Mouse (Mus musculus): ENCODE results near the gene 4932415D10Rik.
A peak's percentile ranks its signal among the peaks of the same experiment; 100 is the strongest.

Gene 4932415D10Rik

GRCm38 (mm10) chr10:82316482-82316881 is at the start of gene 4932415D10Rik:
Gene 4932415D10Rik, minus strand, starts transcription at chr10:82316582.
- no peak for DNase-seq

GRCm38 (mm10) chr10:82361911-82362310 is 45.5 kb upstream of the 4932415D10Rik start:
- peak in 1 of 2 experiments; percentile 6 for DNase-seq

DNA sequence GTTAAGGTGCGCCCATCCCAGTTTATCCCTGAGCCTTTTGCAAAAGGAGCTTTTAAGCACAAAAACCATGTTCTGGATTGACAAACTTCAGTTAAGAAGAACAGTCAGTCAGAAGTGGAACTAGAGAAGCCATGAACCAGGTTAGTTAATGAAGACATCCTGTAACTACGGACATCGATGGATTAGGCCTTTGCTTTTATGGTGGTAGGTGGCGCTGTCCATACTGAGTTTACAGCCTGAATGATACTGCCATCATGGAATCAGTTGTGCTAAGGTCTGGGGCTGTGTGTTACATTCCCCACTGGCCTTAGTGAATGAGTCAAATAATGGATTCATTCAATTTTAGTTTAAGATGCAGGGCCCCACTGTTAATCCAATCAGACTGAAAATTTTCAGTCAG is 39.0 kb upstream of the 4932415D10Rik start:
- no peak for DNase-seq

DNA sequence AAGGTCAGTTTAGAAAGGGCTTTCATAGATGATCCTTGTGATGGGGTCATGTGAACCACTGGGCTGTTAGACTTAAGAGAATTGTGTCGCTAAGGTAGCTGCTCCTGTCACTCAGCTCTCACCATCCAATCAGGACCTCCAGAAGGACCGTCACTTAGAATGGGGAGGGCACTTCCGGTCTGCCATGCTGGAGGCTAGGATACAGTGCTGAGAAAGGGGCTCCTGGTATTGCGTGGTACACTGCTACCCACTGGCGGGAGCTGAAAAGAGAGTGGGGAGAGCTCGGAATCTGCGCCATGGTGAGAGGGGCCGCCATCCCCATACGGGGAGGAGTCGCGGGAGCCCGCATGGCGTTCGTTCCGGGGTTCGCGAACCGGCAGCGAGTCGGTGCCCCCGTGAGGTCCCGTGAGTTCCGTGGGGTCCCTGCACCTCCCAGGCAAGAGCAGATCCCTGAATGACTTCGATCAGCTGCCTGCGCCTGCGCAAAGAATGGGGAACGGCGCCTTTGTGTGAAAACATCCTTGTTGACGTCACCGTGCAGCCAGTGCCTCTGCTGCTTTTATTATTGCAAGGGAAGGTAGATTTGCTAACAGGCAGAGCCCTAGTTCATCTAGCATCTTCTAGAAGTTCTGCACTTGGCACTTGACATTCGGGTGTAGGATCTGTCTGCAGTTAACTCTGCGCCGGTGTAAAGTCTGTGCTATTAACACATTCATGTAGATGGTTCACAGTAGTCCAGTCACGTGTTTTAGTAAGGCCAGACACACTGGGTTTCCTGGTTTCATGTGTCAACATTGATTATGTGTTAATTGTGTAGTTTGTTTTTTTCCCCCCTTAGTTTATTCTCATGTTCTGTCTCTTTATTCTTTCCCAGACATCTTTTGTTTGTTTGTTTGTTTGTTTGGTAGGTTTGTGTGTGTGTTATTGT is 38.0 kb upstream of the 4932415D10Rik start, which contains the start of gene Gm4924:
Gm4924 (plus strand) TSS at position 173 of the 928 bp plus-strand sequence.
- DNase-seq = peak; percentile 86

- no peak for DNase-seq
Observed at GRCm38 (mm10) chr10:82329826-82330225, 13.4 kb upstream of the 4932415D10Rik start.

DNA sequence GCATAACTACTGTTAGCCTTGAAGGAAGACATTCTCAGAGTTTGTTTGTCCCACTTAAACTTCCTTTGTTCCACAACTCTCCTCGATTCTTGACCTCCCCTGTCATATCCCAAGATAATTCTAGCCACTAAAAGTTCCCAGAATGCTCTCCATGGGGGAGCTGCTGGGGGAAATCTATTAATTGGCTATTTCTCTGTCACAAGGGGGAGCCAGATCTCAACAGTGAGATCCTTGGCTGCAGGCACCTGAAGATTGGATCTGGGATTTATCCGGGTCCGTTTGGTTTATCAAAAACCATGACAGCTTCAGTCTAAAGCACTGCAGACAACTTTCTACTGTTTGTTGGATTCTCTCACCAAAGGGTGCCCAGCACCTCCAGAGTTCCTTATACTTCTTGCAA is 3.8 kb upstream of the 4932415D10Rik start:
- DNase-seq = no peak

GRCm38 (mm10) chr10:82296440-82296839 is 19.9 kb downstream of the 4932415D10Rik start:
- no peak for DNase-seq

DNA sequence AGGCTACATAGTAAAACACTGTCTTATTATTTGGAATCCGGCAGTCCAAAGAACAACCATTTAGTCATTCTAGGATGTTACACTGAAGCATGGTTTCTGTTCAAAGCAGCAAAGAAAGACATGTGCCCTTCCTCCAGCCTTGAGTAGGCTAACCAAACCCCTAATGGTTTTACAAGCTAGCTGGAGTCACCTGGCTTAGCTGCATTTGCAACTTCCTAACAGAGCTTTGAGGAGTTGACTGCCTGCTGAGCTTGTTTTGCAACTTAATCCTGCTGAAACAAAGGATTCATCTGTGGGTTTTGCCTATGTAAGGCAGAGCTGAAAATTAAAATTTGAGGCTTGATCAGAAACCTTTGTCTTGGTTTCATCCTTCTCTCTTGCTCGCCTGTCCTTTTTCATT is 59.1 kb downstream of the 4932415D10Rik start:
- DNase-seq = no peak

- no peak for DNase-seq
Observed at GRCm38 (mm10) chr10:82245021-82245420, 71.4 kb downstream of the 4932415D10Rik start.

GRCm38 (mm10) chr10:82241401-82241788 is 75.0 kb downstream of the 4932415D10Rik start:
- DNase-seq = no peak

DNA sequence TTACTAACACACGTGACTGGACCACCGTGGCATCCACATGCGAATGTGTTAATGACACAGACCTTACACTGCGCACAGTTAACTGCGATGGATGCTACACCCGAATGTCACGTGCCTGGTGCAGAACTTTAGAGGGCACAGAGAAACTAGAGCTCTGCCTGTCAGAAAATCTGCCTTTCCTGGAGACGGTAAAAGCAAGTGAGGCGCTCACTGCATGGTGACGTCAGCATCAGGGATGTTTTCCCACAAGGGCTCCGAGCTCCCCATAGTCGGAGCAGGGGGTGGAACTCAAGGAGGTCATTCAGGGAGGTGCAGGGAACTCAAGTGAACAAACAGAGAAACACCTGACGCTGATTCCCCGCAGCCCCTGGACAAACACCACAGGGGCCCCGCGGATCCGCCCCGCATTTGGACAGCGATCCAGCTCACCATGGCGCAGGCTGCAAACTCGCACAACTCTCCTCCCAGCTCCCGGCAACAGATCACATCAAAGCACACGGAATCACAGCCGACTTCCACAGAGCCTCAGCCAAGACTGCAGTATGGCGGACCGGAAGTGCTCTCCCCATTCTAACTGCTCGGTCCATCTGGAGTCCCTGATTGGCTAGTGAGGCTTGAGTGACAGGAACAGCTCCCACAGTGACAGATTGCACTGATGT is 75.5 kb downstream of the 4932415D10Rik start, which contains the start of gene Zfp938:
Zfp938 (minus strand) TSS at position 539 of the 659 bp plus-strand sequence.
- peak; percentile 68 to 70 for DNase-seq
